Mouse (Mus musculus) hindlimb bud, embryonic 11.5 days (tissue): ENCODE measurements at regions not wholly inside any gene's neighbourhood (a gene's known extent, or its start where the extent isn't known, plus 50 kb on each side); places are given as distances from the start of the nearest gene placed in this dataset.

ENCODE experiments used
- DNase-seq: peaks from one replicate; pipeline ENCODE4 v3.0.0-alpha.2; 2012; ENCODE audit warnings: low read depth, low spot score; ENCODE audit errors: extremely low spot score

GRCm38 (mm10) chr2:166207145-166207508, 51.7 kb upstream of the Sulf2 start:
- DNase-seq = no peak

- no peak for DNase-seq
Observed at GRCm38 (mm10) chr2:166206396-166207144, 51.1 kb upstream of the Sulf2 start.
